Mouse (Mus musculus): ENCODE measurements around the gene Kcnmb2. TPM values are rescaled to one million over a fixed set of nuclear protein-coding genes. Genes with fewer than 3 reads are reported as not detected.

The Kcnmb2 gene
- polyA plus RNA-seq, 1 experiment from 2014 or later: 2.4 TPM

- H3K27me3 ChIP-seq: no peaks in the 10 kb centered on the region
- H3K4me2 ChIP-seq: no peak overlapping the region
- H3K4me3 ChIP-seq (replicated peaks): no peak overlapping the region
- no peaks in the 10 kb centered on the region for H3K9me3 ChIP-seq (replicated peaks)
- WGBS: 98% methylated on average over 1 of the region's 1 CpGs
- no peak overlapping the region for H3K9ac ChIP-seq
- H3K4me1 ChIP-seq: no peaks in the 10 kb centered on the region
- no peaks in the 10 kb centered on the region for H3K36me3 ChIP-seq
- ATAC-seq (replicated peaks; ENCODE audit: low FRiP score): no peak
- H3K27ac ChIP-seq: no peak overlapping the region
Measured at GRCm38 (mm10) chr3:32088762-32089161, 186.5 kb downstream of the Kcnmb2 start.

GRCm38 (mm10) chr3:32101391-32101790, 199.1 kb downstream of the Kcnmb2 start:
- Histone ChIP-seq H3K4me1 (no peaks in the 10 kb centered on the region), H3K4me2 (no peak overlapping the region), H3K36me3 (no peaks in the 10 kb centered on the region), H3K9me3 (replicated peaks) (no peaks in the 10 kb centered on the region), H3K27ac (no peak overlapping the region), H3K27me3 (no peaks in the 10 kb centered on the region), H3K4me3 (replicated peaks) (no peak overlapping the region), H3K9ac (no peak overlapping the region)
- ATAC-seq (replicated peaks; ENCODE audit: low FRiP score): no peak
- WGBS: 85% methylated on average over 10 of the region's 10 CpGs

DNA sequence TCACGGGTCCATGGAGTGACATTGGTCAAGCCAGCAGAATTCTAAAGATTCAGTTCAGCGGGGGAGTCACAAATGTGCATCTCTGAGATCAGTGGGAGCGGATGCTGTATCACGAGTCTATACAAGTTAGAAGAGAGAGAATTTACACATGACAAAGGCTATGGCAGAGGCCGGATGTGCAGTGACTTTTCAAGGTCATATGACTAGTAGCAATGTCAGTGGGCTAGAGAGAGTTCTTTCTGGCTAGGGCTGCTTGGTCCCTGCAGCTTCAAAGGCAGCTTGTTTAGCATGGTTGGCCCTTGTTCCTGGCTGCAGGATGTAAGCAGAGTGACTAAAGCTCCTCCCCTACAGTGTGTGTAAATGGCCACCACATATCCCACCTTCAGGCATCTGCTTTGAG, 217.5 kb downstream of the Kcnmb2 start:
- Histone ChIP-seq H3K4me2 (no peak overlapping the region), H3K36me3 (no peaks in the 10 kb centered on the region), H3K9me3 (replicated peaks) (no peaks in the 10 kb centered on the region), H3K4me3 (replicated peaks) (no peak overlapping the region), H3K27me3 (no peaks in the 10 kb centered on the region), H3K4me1 (0 out of 2 replicates have a peak, but pooled peaks cover 6% of the 10 kb centered on the region), H3K9ac (no peak overlapping the region), H3K27ac (no peak overlapping the region)
- no peak for ATAC-seq (replicated peaks; ENCODE audit: low FRiP score)
- WGBS: 71% methylated on average over 5 of the region's 5 CpGs

- 23% methylated on average over 3 of the region's 3 CpGs for WGBS
- H3K36me3 ChIP-seq: no peaks in the 10 kb centered on the region
- 0 out of 2 replicates have a peak, but pooled peaks cover 6% of the 10 kb centered on the region for H3K4me1 ChIP-seq
- H3K9ac ChIP-seq: no peak overlapping the region
- ATAC-seq (replicated peaks; ENCODE audit: low FRiP score): peak; percentile 73
- H3K4me2 ChIP-seq: no peak overlapping the region
- no peaks in the 10 kb centered on the region for H3K9me3 ChIP-seq (replicated peaks)
- H3K27ac ChIP-seq: 0 out of 2 replicates have a peak overlapping the region, but pooled peaks have one; percentile 28
- no peak overlapping the region for H3K4me3 ChIP-seq (replicated peaks)
- no peaks in the 10 kb centered on the region for H3K27me3 ChIP-seq
Measured at GRCm38 (mm10) chr3:32121731-32122130, 219.4 kb downstream of the Kcnmb2 start.

DNA sequence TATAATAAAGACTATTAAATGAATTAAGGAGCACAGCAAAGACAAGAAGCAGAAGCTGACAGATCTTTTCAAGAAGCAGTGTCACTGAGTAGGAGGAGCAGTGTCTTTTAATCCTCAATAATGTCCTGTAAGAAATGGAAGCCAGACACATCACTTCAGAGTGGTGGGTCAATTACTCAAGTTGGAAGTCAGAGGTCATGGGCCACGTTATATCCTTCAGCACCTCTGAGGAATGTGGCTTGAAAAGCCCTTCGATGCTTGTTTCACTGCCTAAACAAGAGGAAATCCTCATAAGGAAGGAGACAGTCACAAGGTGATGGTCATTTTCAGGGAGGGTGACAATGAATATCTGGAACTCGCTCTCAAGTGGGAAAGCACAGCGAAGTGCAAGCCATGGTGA, 223.1 kb downstream of the Kcnmb2 start:
- WGBS: 41% methylated on average over 4 of the region's 4 CpGs
- Histone ChIP-seq H3K9ac (no peak overlapping the region), H3K36me3 (no peaks in the 10 kb centered on the region), H3K4me3 (replicated peaks) (no peak overlapping the region), H3K9me3 (replicated peaks) (no peaks in the 10 kb centered on the region), H3K27me3 (no peaks in the 10 kb centered on the region), H3K27ac (no peak overlapping the region), H3K4me1 (0 out of 2 replicates have a peak, but pooled peaks cover 6% of the 10 kb centered on the region), H3K4me2 (no peak overlapping the region)
- no peak for ATAC-seq (replicated peaks; ENCODE audit: low FRiP score)

- ATAC-seq (replicated peaks; ENCODE audit: low FRiP score): no peak
- H3K27ac ChIP-seq: no peak overlapping the region
- no peaks in the 10 kb centered on the region for H3K4me1 ChIP-seq
- H3K9ac ChIP-seq: no peak overlapping the region
- H3K36me3 ChIP-seq: no peaks in the 10 kb centered on the region
- no peaks in the 10 kb centered on the region for H3K27me3 ChIP-seq
- 8% methylated on average over 5 of the region's 5 CpGs for WGBS
- H3K4me3 ChIP-seq (replicated peaks): no peak overlapping the region
- no peaks in the 10 kb centered on the region for H3K9me3 ChIP-seq (replicated peaks)
- H3K4me2 ChIP-seq: no peak overlapping the region
Measured at GRCm38 (mm10) chr3:32128391-32128790, 226.1 kb downstream of the Kcnmb2 start.

- WGBS: 48% methylated on average over 1 of the region's 1 CpGs
- Histone ChIP-seq H3K4me1 (no peaks in the 10 kb centered on the region), H3K4me2 (no peak overlapping the region), H3K4me3 (replicated peaks) (no peak overlapping the region), H3K9ac (no peak overlapping the region), H3K27ac (no peak overlapping the region), H3K27me3 (no peaks in the 10 kb centered on the region), H3K9me3 (replicated peaks) (no peaks in the 10 kb centered on the region), H3K36me3 (no peaks in the 10 kb centered on the region)
- ATAC-seq (replicated peaks; ENCODE audit: low FRiP score): no peak
Measured at GRCm38 (mm10) chr3:32130696-32131095, 228.4 kb downstream of the Kcnmb2 start.

GRCm38 (mm10) chr3:32132395-32133004, 230.2 kb downstream of the Kcnmb2 start:
- Histone ChIP-seq H3K9ac (no peak overlapping the region), H3K4me1 (no peaks in the 10 kb centered on the region), H3K9me3 (replicated peaks) (no peaks in the 10 kb centered on the region), H3K27ac (no peak overlapping the region), H3K27me3 (no peaks in the 10 kb centered on the region), H3K36me3 (no peaks in the 10 kb centered on the region), H3K4me3 (replicated peaks) (no peak overlapping the region), H3K4me2 (no peak overlapping the region)
- no peak for ATAC-seq (replicated peaks; ENCODE audit: low FRiP score)
- WGBS: 90% methylated on average over 3 of the region's 3 CpGs

DNA sequence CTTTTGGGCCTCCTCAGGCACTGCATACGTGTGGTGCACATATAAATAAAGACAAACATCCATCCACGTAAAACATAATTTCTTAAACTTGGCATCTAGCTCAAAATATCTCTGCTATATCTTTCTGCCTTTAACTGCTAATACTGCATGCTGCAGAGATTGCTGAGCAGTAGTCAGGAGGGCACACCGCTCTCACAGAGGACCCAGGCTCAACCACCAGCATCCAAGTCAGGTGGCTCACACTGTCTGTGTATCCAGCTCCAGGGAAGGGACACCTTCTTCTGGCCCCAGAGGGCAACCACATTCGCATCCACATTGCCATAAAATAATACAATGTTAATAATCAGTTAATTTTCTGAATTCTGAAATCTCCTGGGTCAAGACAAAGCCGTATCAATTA, 241.9 kb downstream of the Kcnmb2 start:
- WGBS: 85% methylated on average over 5 of the region's 5 CpGs

GRCm38 (mm10) chr3:32144655-32145054, 242.3 kb downstream of the Kcnmb2 start:
- H3K4me3 ChIP-seq (replicated peaks): no peak overlapping the region
- ATAC-seq (replicated peaks; ENCODE audit: low FRiP score): no peak

More for the DNA sequence above, 241.9 kb downstream of the Kcnmb2 start:
- Histone ChIP-seq H3K27ac (no peak overlapping the region), H3K9ac (no peak overlapping the region), H3K4me2 (no peak overlapping the region), H3K4me3 (replicated peaks) (no peak overlapping the region), H3K27me3 (no peaks in the 10 kb centered on the region), H3K36me3 (no peaks in the 10 kb centered on the region), H3K9me3 (replicated peaks) (no peaks in the 10 kb centered on the region), H3K4me1 (no peaks in the 10 kb centered on the region)
- no peak for ATAC-seq (replicated peaks; ENCODE audit: low FRiP score)

DNA sequence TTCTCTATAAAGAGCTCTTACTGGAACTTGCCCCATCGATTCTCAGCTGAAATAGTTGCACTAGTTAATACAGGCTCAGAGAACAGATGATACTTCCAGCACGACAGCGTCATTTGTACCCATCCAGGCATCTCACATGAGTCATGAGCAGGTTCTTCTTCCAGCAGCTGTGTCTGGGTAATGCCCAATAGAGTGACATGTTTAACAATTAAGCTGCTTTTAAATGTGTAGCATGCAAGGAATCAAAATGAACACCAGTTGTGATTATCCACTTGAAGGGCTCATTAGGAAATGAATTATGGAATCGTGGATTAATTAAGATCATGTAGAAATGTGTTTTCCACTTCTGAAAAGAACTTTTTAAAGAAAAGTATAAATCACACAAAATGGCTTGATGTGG, 245.4 kb downstream of the Kcnmb2 start:
- no peak overlapping the region for H3K9ac ChIP-seq
- no peak overlapping the region for H3K4me3 ChIP-seq (replicated peaks)
- no peaks in the 10 kb centered on the region for H3K27me3 ChIP-seq
- 93% methylated on average over 4 of the region's 4 CpGs for WGBS
- H3K9me3 ChIP-seq (replicated peaks): no peaks in the 10 kb centered on the region
- H3K36me3 ChIP-seq: no peaks in the 10 kb centered on the region
- H3K4me2 ChIP-seq: no peak overlapping the region
- ATAC-seq (replicated peaks; ENCODE audit: low FRiP score): no peak
- no peak overlapping the region for H3K27ac ChIP-seq
- H3K4me1 ChIP-seq: no peaks in the 10 kb centered on the region

More at GRCm38 (mm10) chr3:32144655-32145054, 242.3 kb downstream of the Kcnmb2 start:
- H3K27ac ChIP-seq: no peak overlapping the region
- H3K4me2 ChIP-seq: no peak overlapping the region
- no peaks in the 10 kb centered on the region for H3K27me3 ChIP-seq
- H3K9ac ChIP-seq: no peak overlapping the region
- H3K9me3 ChIP-seq (replicated peaks): no peaks in the 10 kb centered on the region
- WGBS: 56% methylated on average over 3 of the region's 3 CpGs
- no peaks in the 10 kb centered on the region for H3K36me3 ChIP-seq
- H3K4me1 ChIP-seq: no peaks in the 10 kb centered on the region

GRCm38 (mm10) chr3:32149851-32150570, 247.7 kb downstream of the Kcnmb2 start:
- no peaks in the 10 kb centered on the region for H3K9me3 ChIP-seq (replicated peaks)
- 50% methylated on average over 14 of the region's 14 CpGs for WGBS
- no peak overlapping the region for H3K27ac ChIP-seq
- H3K27me3 ChIP-seq: no peaks in the 10 kb centered on the region
- no peak for ATAC-seq (replicated peaks; ENCODE audit: low FRiP score)
- no peaks in the 10 kb centered on the region for H3K36me3 ChIP-seq
- H3K4me1 ChIP-seq: no peaks in the 10 kb centered on the region
- no peak overlapping the region for H3K4me3 ChIP-seq (replicated peaks)
- no peak overlapping the region for H3K4me2 ChIP-seq
- H3K9ac ChIP-seq: no peak overlapping the region

Data from kidney, embryonic 15.5 days (tissue).